In the genomic region with DNA sequence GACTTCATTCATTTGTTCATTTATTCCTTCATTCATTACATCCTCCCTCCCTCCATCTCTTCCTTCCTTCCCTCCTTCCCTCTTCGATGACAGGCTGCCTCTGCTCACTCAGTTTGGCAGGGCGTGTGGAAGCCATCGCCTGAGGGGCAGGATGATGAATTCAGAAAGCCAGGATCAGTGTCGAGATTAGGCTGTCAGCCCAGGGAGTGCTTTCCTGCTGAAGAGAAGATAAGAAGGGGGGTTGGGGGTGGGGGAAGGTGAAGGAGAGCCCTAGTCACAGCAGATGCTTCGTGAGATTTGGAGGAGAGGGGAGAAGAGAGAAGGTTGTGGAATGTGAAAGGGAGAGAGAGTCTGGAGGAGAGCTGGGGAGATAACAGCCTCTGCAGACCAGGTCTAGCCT, we compare ENCODE assay signal across 14 mouse cellular contexts.
"Had no signal": no experiment of that assay in that cellular context is flagged by ENCODE, and none has a peak within 500 bp of the region (broad histone marks: within the 10 kb centered on the region; RNA-seq: fewer than 3 reads in every experiment).

No protein-coding gene starts in this region.

- H3K4me3 ChIP-seq: layer of hippocampus, adult 2 months; limb, embryonic 15.5 days; liver, embryonic 12.5 days; lung, embryonic 15.5 days; megakaryocyte, embryonic 14.5 days; midbrain, embryonic 12.5 days had no signal

- H3K27me3 ChIP-seq: limb, embryonic 15.5 days; liver, embryonic 12.5 days; lung, embryonic 15.5 days; megakaryocyte, embryonic 14.5 days; midbrain, embryonic 12.5 days had no signal

- H3K4me2 ChIP-seq: limb, embryonic 15.5 days; liver, embryonic 12.5 days; lung, embryonic 15.5 days; midbrain, embryonic 12.5 days had no signal

- H3K9ac ChIP-seq: limb, embryonic 15.5 days; liver, embryonic 12.5 days; lung, embryonic 15.5 days; midbrain, embryonic 12.5 days had no signal

- H3K36me3 ChIP-seq: limb, embryonic 15.5 days; liver, embryonic 12.5 days; lung, embryonic 15.5 days; midbrain, embryonic 12.5 days had no signal

- DNase-seq: kidney, adult 11 months; kidney, adult 9 months; kidney, postnatal 36 days; lung, postnatal 14 days; right cerebral cortex, postnatal 14 days; thymus, postnatal 36 days had no signal

- H3K9me3 ChIP-seq: limb, embryonic 15.5 days; liver, embryonic 12.5 days; lung, embryonic 15.5 days; megakaryocyte, embryonic 14.5 days; midbrain, embryonic 12.5 days had no signal

- H3K27ac ChIP-seq: kidney, postnatal 0 days; layer of hippocampus, adult 2 months; limb, embryonic 15.5 days; liver, embryonic 12.5 days; lung, embryonic 15.5 days; macrophage; midbrain, embryonic 12.5 days had no signal

- H3K4me1 ChIP-seq: limb, embryonic 15.5 days; liver, embryonic 12.5 days; lung, embryonic 15.5 days; megakaryocyte, embryonic 14.5 days; midbrain, embryonic 12.5 days had no signal

- ATAC-seq: liver, embryonic 12.5 days had no signal
